Mouse (Mus musculus) embryonic facial prominence, embryonic 14.5 days (tissue): Measurements from ENCODE around the gene Mecr. TPM values are rescaled to one million over a fixed set of nuclear protein-coding genes. Genes with fewer than 3 reads are reported as not detected.

Source experiments
- ATAC-seq: fragments of 200-750 bp; cut with Nextera tagmentation; 2 replicates; pipeline ENCODE4 v1.8.0; 2017; ENCODE audit warnings: low read depth, moderate number of reproducible peaks, moderate TSS enrichment
- DNase-seq: peaks from one replicate; pipeline ENCODE4 v3.0.0-alpha.2; 2015; ENCODE audit warnings: low spot score
- H3K27ac ChIP-seq: fragments of 300-500 bp; sonication (generic); replicated peaks from 2 replicates; pipeline ENCODE4 v1.5.1; 2014; ENCODE audit warnings: low read depth, mild to moderate bottlenecking, low read length, moderate library complexity
- H3K27me3 ChIP-seq: fragments of 300-500 bp; sonication (generic); replicated peaks from 2 replicates; pipeline ENCODE4 v1.6.1; 2014; ENCODE audit warnings: low read length; ENCODE audit not compliant: control insufficient read depth, insufficient read depth
- H3K36me3 ChIP-seq: fragments of 300-500 bp; sonication (generic); 2 replicates; pipeline ENCODE4 v1.6.1; 2014; ENCODE audit warnings: low read length, mixed read lengths; ENCODE audit not compliant: control insufficient read depth, insufficient read depth
- H3K4me1 ChIP-seq: fragments of 300-500 bp; sonication (generic); 2 replicates; pipeline ENCODE4 v1.6.1; 2014; ENCODE audit warnings: antibody characterized with exemption, low read length; ENCODE audit not compliant: control insufficient read depth, insufficient read depth
- H3K4me2 ChIP-seq: fragments of 300-500 bp; sonication (generic); 2 replicates; pipeline ENCODE4 v1.6.1; 2014; ENCODE audit warnings: low read depth, mild to moderate bottlenecking, low read length, moderate library complexity, mixed read lengths
- H3K4me3 ChIP-seq: fragments of 300-500 bp; sonication (generic); 2 replicates; pipeline ENCODE4 v1.5.1; 2014; ENCODE audit warnings: low read depth, mild to moderate bottlenecking, low read length
- H3K9ac ChIP-seq: fragments of 300-500 bp; sonication (generic); 2 replicates; pipeline ENCODE4 v1.6.1; 2014; ENCODE audit warnings: low read depth, mild to moderate bottlenecking, low read length, moderate library complexity, mixed read lengths
- H3K9me3 ChIP-seq: fragments of 300-500 bp; sonication (generic); 2 replicates; pipeline ENCODE4 v1.6.1; 2016; ENCODE audit warnings: low read length; ENCODE audit not compliant: control insufficient read depth
- WGBS: fragments of 180-500 bp; shearing (Covaris S2); extraction: QIAGEN DNeasy Blood & Tissue Kit; methylation state at CpG from one replicate; pipeline ENCODE4 v1.1.7; 2014; 5-methylcytosine and 5-hydroxymethylcytosine counted together
- polyA plus RNA-seq: library from polyadenylated mRNA; unstranded; fragments of >200 nt; fragmentation: Nextera tagmentation; extraction: Ambion mirVana; gene quantifications from 2 replicates; pipeline ENCODE4 v1.2.1, GENCODE M21; 2014

Gene Mecr
- polyA plus RNA-seq, 1 experiment from 2014 or later: 34.3 TPM

DNA sequence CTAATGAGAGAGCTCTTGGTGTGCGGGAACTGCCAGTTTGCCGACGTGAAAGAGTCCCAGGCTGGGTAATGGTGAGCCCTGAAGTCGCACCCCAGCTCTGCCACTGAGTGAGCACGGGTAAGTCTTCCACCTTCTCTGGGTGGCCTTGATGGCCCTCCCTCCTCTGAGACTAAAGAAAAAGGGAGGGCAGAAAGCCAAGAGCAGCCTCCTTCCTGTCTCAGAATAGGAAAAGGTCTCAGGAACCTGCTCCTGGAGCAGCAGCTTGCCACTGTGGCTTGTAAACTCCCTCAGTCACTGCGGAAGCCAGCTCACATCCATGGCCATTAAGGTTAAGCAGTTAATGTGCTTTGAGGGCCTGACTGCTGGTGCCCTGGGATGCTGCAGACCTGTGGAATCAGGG lies 42.1 kb downstream of the Mecr start:
- no peak for DNase-seq

DNA sequence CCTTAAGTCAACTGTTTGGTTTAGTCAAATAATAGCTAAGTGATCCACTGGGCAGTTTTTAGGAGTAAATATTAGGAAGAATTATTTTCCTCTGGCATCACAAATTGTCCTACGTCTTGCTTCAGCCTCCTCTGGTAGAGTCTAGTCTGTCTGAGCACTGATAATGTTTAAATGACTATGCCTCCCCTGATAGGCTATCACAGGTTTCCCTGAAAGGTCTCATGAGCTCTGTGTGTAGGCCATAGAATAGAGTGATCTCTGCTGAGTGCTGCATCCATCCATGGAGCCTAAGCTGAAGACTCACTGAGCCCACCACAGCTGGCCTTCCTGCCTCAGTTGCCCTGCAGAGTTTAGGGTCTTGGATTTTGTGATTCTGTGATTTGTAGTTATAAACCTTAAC lies 45.3 kb downstream of the Mecr start:
- Histone ChIP-seq H3K4me2 (no peak overlapping the region), H3K9me3 (no peaks in the 10 kb centered on the region), H3K27me3 (no peaks in the 10 kb centered on the region), H3K27ac (no peak overlapping the region), H3K36me3 (peaks cover 55% of the 10 kb centered on the region), H3K4me3 (no peak overlapping the region), H3K4me1 (peaks cover 1% of the 10 kb centered on the region; the same call in 1 of the 2 replicates), H3K9ac (no peak overlapping the region)
- no peak for ATAC-seq
- WGBS: 83% methylated on average over 1 of the region's 1 CpGs
- DNase-seq: no peak

More for the DNA sequence above, 42.1 kb downstream of the Mecr start:
- Histone ChIP-seq H3K27ac (no peak overlapping the region), H3K4me3 (no peak overlapping the region), H3K4me2 (no peak overlapping the region), H3K9ac (no peak overlapping the region), H3K9me3 (no peaks in the 10 kb centered on the region), H3K4me1 (peaks cover 15% of the 10 kb centered on the region), H3K36me3 (peaks cover 32% of the 10 kb centered on the region), H3K27me3 (no peaks in the 10 kb centered on the region)
- WGBS: 80% methylated on average over 6 of the region's 6 CpGs
- ATAC-seq: no peak

DNA sequence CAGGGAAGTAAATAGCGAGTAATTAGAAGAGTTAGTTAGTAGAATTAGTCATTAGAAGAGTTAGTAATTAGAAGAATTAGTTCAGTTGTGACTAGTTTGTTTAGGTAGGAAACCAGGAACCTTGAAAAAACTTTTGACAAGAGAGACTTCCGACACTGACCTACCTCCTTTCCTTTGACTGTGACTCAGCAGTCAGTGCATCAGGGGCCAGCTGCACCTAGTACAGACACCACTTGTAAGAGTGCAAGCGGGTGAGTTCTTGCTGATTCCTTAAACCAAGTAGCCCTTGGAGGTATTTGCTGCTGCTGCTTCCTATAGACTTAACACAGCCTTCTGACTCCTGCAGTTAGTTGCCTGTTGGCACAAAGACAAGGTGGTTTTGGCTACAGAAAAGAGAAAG lies 47.4 kb downstream of the Mecr start:
- Histone ChIP-seq H3K36me3 (peaks cover 57% of the 10 kb centered on the region), H3K27ac (no peak overlapping the region), H3K4me2 (no peak overlapping the region), H3K27me3 (no peaks in the 10 kb centered on the region), H3K4me1 (no peaks in the 10 kb centered on the region), H3K4me3 (no peak overlapping the region), H3K9me3 (no peaks in the 10 kb centered on the region), H3K9ac (no peak overlapping the region)
- ATAC-seq (no peak), DNase-seq (no peak)
- 87% methylated on average over 3 of the region's 3 CpGs for WGBS

DNA sequence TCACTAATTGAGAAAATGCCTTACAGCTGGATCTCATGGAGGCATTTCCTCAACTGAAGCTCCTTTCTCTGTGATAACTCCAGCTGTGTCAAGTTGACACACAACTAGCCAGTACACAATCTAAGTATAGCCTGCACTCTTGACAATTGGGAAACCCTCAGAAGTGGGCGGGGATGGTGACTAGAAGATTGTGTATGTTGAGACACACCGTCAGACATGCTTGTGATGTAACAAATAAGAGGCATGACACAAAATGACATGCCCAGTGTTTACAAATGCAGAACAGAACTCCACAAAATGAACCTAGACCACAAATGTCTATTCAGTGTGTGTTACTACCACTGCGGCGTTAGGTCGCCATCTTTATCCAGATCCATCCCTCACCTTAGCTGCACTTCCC lies 53.8 kb downstream of the Mecr start:
- H3K27ac ChIP-seq: no peak overlapping the region
- WGBS: 88% methylated on average over 5 of the region's 5 CpGs
- no peak overlapping the region for H3K9ac ChIP-seq
- no peak overlapping the region for H3K4me3 ChIP-seq
- H3K36me3 ChIP-seq: peaks cover 83% of the 10 kb centered on the region
- no peaks in the 10 kb centered on the region for H3K27me3 ChIP-seq
- ATAC-seq (no peak), DNase-seq (no peak)
- no peaks in the 10 kb centered on the region for H3K4me1 ChIP-seq
- no peaks in the 10 kb centered on the region for H3K9me3 ChIP-seq
- no peak overlapping the region for H3K4me2 ChIP-seq

DNA sequence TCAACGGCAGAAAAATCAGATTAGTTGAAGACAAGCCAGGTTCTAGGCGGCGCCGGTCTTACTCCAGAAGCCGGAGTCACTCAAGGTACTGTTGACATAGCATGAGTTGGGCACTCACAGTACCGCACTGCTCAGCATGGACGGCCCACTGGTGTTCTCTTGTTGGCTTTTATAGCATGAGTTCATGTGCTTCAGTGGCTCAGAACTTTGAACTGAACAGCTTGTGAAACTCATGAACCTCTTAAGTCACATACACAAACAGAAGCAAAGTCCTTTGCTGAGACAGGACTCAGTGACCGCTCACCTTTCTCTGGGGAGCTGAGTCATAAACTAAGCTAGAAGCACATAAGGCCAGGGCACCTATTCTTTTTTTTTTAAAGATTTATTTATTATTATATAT lies 54.5 kb downstream of the Mecr start:
- Histone ChIP-seq H3K27ac (no peak overlapping the region), H3K36me3 (peaks cover 82% of the 10 kb centered on the region), H3K4me3 (no peak overlapping the region), H3K4me1 (no peaks in the 10 kb centered on the region), H3K9me3 (no peaks in the 10 kb centered on the region), H3K27me3 (no peaks in the 10 kb centered on the region), H3K4me2 (no peak overlapping the region), H3K9ac (no peak overlapping the region)
- DNase-seq (no peak), ATAC-seq (no peak)
- 94% methylated on average over 8 of the region's 8 CpGs for WGBS

DNA sequence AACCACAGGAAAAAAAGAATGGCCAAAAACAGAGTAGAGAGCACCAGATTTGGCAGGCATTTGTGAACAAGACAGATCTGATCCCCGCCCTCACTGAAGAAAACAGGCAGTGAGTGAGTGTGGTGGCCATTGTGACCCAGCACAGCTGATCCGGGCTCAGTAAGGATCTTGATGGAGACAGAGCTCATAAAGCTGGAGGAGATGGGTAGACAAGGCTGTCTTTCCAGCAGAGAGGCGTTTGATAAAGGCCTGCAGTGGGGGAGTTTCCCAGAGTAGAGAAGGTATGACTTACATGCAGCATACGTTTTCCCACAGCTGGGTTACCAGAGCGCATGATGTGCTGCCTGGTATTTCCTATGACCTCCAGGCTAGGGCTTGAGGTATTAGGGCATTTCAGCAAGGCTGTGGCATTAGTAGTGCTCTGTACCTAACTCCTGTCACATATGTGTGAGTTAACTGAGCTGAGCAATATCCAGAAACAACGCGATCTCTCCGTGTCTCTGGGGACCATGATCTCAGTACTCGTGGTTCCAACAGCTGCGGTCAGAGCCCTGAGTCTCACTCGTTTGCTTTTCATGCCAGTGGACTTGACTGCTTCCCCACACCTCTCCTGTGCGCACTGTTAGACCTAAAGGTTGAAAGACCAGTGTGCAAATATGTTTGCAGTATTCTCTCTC lies 55.4 kb downstream of the Mecr start:
- H3K27ac ChIP-seq: 0 out of 2 replicates have a peak overlapping the region, but pooled peaks have one; percentile 10
- 78% methylated on average over 12 of the region's 12 CpGs for WGBS

DNA sequence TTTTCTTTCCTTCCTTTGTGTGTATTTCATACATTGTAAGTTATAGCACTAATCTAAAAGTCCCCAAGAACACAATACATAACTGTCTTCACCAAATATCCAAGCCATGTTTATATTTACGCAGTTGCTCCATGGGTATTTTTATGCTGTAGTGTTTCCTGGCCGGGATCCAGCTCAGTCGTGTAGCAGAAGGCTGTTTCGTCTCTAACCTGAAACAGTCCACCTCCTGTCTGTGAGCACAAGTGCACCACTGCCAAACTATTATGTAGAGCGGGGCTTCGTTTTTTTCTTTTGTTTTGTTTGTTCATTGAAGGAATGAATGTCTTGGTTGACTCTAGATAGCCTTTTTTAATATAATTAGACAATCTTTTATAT lies 55.9 kb downstream of the Mecr start:
- WGBS: 71% methylated on average over 6 of the region's 6 CpGs
- Histone ChIP-seq H3K27ac (no peak overlapping the region), H3K4me3 (no peak overlapping the region), H3K4me2 (no peak overlapping the region), H3K9ac (no peak overlapping the region), H3K4me1 (no peaks in the 10 kb centered on the region), H3K27me3 (no peaks in the 10 kb centered on the region), H3K36me3 (peaks cover 71% of the 10 kb centered on the region), H3K9me3 (no peaks in the 10 kb centered on the region)
- DNase-seq (peak; percentile 45), ATAC-seq (no peak)

More for the DNA sequence above, 55.4 kb downstream of the Mecr start:
- H3K4me1 ChIP-seq: no peaks in the 10 kb centered on the region
- DNase-seq: peak; percentile 53
- no peaks in the 10 kb centered on the region for H3K9me3 ChIP-seq
- ATAC-seq: no peak
- H3K4me3 ChIP-seq: no peak overlapping the region
- H3K27me3 ChIP-seq: no peaks in the 10 kb centered on the region
- H3K4me2 ChIP-seq: no peak overlapping the region
- H3K36me3 ChIP-seq: peaks cover 74% of the 10 kb centered on the region
- H3K9ac ChIP-seq: no peak overlapping the region

DNA sequence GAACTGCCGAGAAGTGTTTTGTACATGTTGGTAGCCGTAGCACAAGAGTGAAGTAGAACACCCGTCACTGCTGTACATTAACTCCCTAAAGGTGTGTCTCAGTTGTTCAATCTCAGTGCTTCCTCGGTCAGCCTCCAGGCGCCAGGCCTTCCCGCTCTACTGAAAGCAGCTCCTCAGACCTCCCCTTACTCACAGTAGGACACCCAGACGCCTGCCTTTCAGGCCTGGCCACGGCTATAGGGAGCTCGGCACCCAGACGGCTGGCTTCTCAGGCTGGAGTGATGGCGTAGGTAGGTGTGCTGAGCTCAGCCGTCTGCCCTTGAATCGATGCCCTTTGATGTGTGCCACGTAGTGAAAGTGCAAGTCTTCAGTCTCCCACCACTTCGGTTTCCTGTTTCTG lies 57.8 kb downstream of the Mecr start:
- H3K36me3 ChIP-seq: peaks cover 76% of the 10 kb centered on the region
- no peaks in the 10 kb centered on the region for H3K9me3 ChIP-seq

DNA sequence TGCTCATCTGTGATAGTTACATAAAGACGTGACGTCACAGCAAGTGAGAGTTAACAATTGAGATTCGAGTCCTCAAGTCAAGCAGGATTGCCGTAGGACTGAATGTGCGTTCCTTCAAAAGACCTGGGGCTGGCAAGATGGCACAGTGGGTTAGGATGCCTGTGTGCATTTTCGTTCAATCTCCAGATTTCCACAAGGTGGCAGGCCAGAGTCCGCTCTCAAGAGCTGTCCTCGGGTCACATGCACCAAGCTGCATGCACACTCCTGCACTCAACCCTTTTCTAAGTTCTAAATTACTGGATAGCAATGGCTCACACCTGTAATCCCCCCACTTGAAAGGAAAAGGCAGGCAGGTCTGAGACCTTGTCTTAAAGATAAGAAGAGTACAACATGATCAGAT lies 61.2 kb downstream of the Mecr start:
- Histone ChIP-seq H3K36me3 (peaks cover 52% of the 10 kb centered on the region), H3K4me3 (no peak overlapping the region), H3K9ac (no peak overlapping the region), H3K4me1 (no peaks in the 10 kb centered on the region), H3K27ac (no peak overlapping the region), H3K9me3 (no peaks in the 10 kb centered on the region), H3K4me2 (no peak overlapping the region), H3K27me3 (no peaks in the 10 kb centered on the region)
- ATAC-seq (0 out of 2 replicates have a peak, but pooled peaks have one; percentile 26), DNase-seq (peak; percentile 41)
- 57% methylated on average over 8 of the region's 8 CpGs for WGBS

More for the DNA sequence above, 57.8 kb downstream of the Mecr start:
- no peak for ATAC-seq
- no peak for DNase-seq
- no peak overlapping the region for H3K4me3 ChIP-seq
- H3K27ac ChIP-seq: no peak overlapping the region
- H3K27me3 ChIP-seq: no peaks in the 10 kb centered on the region
- no peak overlapping the region for H3K9ac ChIP-seq
- 91% methylated on average over 15 of the region's 15 CpGs for WGBS
- no peaks in the 10 kb centered on the region for H3K4me1 ChIP-seq
- H3K4me2 ChIP-seq: no peak overlapping the region
